Mouse (Mus musculus) left cerebral cortex, adult 2 months (tissue): Measurements from ENCODE around the gene Pkib. TPM values are rescaled to one million over a fixed set of nuclear protein-coding genes. Genes with fewer than 3 reads are reported as not detected.
A peak's percentile ranks its signal among the peaks of the same experiment; 100 is the strongest.

Experiments
- DNase-seq, 2 experiments: peaks; one replicate each; pipeline ENCODE4 v3.0.0; 2021 to 2022; ENCODE audit warnings: low spot score in 2 of 2, mixed read lengths in 1 of 2; ENCODE audit errors: extremely low spot score in 1 of 2
- H3K27ac ChIP-seq: fragments of 200-600 bp; 2 replicates; pipeline ENCODE4 v1.8.1; 2022
- H3K4me3 ChIP-seq: fragments of 200-600 bp; 2 replicates; pipeline ENCODE4 v1.8.1; 2022
- CTCF ChIP-seq: fragments of 200-600 bp; IDR thresholded peaks from 2 replicates; pipeline ENCODE4 v1.8.1; 2022; ENCODE audit warnings: antibody characterized with exemption, mild to moderate bottlenecking, moderate library complexity
- intact Hi-C: fragments of 180-260 bp; cut with DNase I; formaldehyde crosslinking; loops from one replicate; pipeline ENCODE4 v1.15.1; 2025
- long read RNA-seq, 2 experiments: library from polyadenylated mRNA; stranded (forward); transcript quantifications; one replicate each; pipeline ENCODE4 v2.0.0; 2021; ENCODE audit warnings: borderline mapping rate in 2 of 2
- total RNA-seq, 2 experiments: library from RNA; stranded (reverse); gene quantifications; 2 replicates each; pipeline ENCODE4 v1.2.3; 2021

Gene Pkib
- 10 to 100 TPM; 14.4 to 21.6 TPM for total RNA-seq
- long read RNA-seq, experiment 1, full-length matches to known transcripts, result 11 of 12 reads
- long read RNA-seq, experiment 1, partial matches to known transcripts, result 0 of 12 reads
- long read RNA-seq, experiment 1, other reads (novel, unspliced or antisense), result 1 of 12 reads
- long read RNA-seq, experiment 2, full-length matches to known transcripts, result 9 of 10 reads
- long read RNA-seq, experiment 2, partial matches to known transcripts, result 1 of 10 reads
- long read RNA-seq, experiment 2, other reads (novel, unspliced or antisense), result 0 of 10 reads

DNA sequence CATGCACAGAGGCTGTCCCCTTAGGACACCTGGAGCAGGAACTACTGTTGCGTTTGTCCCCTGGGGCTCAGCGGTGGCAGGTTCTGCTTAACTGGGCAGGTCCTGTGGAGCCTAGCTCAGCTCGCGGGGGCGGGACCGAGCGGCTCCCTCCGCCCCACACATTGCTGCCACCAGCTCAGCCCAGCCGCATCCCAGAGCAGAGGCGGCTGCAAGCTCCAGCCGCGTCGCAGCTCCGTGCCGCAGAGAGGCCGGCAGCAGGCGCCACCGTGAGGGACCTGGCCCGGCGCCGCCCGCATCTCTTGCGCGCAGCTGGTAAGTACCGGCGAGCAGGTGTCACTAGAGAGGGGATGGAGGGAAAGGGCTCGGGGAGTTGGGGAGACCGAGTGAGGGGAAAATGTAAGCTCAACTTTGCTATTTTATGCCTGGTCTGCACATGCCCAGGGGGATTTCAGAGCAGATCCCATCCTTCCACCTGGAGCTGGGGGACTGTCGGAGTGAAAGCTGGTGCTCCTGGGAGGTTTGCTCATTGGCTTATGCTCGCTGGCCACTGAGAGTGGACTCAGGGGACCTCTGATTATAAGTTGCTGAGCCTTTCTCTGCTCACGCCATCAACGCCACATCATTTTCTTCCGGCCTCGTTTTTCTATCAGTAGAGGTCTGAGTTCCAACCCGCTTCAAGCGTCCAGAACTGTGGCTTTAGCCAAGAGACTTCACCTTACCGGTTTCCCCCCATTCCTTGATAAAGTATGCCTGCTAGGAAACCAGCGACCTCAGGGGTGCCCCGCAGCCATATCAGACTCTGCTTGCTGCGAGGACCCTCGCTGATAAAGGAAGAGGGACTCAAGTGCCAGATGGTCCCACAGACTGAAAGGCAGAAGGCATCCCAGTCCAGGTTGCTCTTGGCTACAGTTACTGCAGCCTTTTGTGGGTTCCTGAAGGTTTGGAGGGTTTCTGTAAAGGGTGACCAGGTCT is at the start of gene Pkib:
TSS of gene Pkib (plus strand) at position 86 of the 972 bp plus-strand sequence.
- Histone ChIP-seq H3K4me3 (peak within 1 kb of the TSS; percentile 58), H3K27ac (peak within 1 kb of the TSS; percentile 78)
- TF ChIP-seq CTCF, result no peak; the same call in 1 of the 2 replicates
- intact Hi-C loops, result loop anchor here (5.0 kb wide), 1 partner anchor 100 kb away; the partner anchor contains the start of gene Serinc1
- peak; percentile 75 to 76 for DNase-seq

DNA sequence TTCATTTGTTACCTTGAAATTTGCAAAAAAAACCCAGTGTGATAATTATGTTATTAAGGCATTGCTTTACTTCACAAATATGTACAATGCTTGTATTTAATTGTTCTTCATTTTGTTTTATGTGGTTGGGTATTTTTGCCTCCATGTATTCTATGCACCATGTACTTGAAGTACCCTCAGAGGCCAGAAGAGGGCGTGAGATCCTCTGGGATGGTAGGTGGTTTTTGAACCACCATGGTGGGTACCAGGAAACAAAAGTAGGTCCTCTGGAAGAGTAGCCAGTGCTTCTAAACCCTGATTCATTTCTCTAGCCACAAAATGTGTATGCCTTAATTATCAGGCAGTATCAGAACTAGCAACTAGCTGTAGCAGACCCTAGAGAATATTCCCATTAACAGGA is 47.9 kb upstream of the Pkib start:
- Histone ChIP-seq H3K27ac (no peak overlapping the region), H3K4me3 (no peak overlapping the region)
- TF ChIP-seq CTCF, result peak; percentile 5; the same call in 1 of the 2 replicates
- DNase-seq, result no peak
- intact Hi-C loops, result no loop called here

DNA sequence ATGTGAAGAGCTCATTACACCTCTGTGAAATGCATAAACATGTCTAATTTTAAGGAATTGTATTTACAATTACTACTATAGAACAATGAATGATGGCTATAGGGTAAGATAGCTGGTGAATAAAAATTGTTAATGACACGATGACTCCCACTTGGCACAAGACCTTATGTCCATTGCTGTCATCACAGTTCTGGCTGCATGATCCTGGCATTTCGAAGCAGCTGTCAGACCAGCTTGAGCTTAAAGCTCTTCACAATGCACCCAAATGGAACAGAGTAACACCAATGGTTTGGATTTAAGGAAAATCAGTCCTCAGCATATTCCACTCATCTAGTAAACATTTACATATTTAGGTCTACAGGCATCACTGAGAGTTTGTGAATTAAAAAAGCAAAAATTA is 37.5 kb upstream of the Pkib start:
- DNase-seq, result no peak
- intact Hi-C loops, result no loop called here
- TF ChIP-seq CTCF, result no peak
- Histone ChIP-seq H3K27ac (no peak overlapping the region), H3K4me3 (no peak overlapping the region)

DNA sequence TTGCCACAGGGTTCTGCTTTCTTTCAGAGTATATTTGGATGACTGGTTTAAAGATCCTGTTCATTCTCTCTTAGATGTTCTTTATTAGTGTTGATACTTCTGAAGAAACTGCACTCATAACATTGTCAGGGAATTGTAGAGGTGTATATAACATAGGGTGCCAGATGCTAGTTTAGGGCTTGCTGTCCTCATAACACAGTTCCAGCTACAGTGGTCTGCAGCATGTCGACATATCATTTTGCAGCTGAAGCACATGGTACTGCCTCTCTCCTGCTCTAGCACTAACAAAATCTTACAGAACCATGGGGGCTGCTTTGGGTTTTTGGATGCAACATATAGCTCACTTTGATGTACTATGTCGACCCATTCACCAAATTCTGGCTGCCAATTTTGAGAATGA is 34.6 kb upstream of the Pkib start:
- intact Hi-C loops, result no loop called here
- Histone ChIP-seq H3K4me3 (no peak overlapping the region), H3K27ac (no peak overlapping the region)
- TF ChIP-seq CTCF, result no peak
- no peak for DNase-seq

DNA sequence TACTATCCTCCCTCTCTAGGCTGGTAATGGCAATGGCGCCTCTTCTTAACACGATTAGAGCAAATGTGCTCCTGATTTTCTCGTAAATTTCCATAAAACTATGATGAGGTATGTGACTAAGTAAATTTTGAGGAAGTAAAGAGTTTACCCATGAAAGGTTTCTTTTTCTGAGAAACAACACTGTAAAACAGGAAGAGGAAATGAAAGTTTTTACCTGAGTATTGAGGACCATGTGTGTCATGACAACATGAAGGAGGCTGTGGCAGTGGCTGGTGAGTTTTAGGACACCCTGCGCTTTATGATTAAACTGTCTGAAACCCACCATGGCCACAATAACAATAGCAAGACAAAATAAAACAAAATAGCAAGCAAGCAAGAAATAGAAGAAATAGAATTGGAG is 28.8 kb upstream of the Pkib start:
- no peak for DNase-seq
- no peak for TF ChIP-seq CTCF
- Histone ChIP-seq H3K4me3 (no peak overlapping the region), H3K27ac (no peak overlapping the region)
- intact Hi-C loops, result no loop called here

DNA sequence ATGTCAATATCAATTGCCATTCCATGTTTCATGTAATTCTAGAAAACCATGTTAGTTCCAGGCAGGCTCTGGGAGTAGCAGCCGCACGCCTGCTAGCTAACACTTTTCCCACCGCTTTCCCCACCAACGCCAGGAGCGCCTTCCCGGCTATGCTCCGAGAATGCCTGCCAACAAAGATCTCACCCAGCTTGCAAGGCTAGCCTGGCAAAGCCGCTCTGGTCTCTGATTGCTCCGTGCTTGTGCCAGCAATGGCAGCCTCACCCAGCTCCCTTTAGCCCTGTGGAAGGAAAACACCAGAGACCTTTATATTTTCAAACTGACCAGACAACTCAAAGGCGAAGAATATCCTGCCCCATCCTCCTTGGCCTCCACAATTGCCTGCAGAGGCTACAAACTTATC is 8.5 kb upstream of the Pkib start:
- TF ChIP-seq CTCF, result no peak

DNA sequence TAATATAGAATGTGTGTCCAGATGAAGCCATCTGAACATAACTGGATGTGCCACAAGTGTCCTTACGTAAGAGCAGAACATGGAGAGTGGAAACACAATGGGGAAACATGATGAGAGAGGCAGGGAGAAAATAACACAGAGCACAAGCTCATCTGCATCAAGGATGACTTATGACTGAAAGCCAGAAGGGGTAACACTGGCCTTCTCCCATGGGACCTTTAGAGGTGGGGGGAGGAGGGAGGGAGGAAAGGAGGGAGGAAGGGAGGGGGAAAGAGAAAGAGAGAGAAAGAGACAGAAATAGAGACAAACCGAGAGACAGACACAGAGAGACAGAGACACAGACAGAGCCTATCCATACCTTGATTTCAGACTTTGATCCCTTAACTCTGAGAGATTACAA is 4.0 kb upstream of the Pkib start:
- intact Hi-C loops, result no loop called here
- DNase-seq, result no peak
- TF ChIP-seq CTCF, result no peak
- Histone ChIP-seq H3K4me3 (no peak overlapping the region), H3K27ac (no peak overlapping the region)

More for the DNA sequence above, 8.5 kb upstream of the Pkib start:
- intact Hi-C loops, result no loop called here
- no peak for DNase-seq
- Histone ChIP-seq H3K4me3 (no peak overlapping the region), H3K27ac (no peak overlapping the region)

DNA sequence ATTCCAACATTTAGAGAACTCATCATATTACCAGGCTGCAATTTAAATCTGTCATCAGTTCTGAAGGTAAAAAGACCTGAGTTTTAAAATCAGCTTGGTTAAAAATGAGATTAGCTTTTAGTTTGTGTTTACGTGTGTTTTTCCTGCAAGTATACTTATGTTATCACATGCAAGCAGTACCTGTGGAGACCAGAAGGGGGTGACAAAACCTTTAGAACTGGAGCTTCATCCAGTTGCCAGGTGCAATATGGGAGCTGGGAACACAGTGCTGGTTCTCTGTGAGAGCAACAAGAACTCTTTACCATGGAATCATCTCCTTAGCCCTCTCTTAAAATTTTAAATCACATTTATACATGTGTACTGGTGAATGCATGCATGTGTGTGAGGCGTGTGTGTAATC is 1.2 kb upstream of the Pkib start:
- Histone ChIP-seq H3K27ac (no peak overlapping the region), H3K4me3 (no peak overlapping the region)
- TF ChIP-seq CTCF, result peak; percentile 22
- DNase-seq, result no peak
- intact Hi-C loops, result loop anchor here (5.0 kb wide), 1 partner anchor 98 kb away; the partner anchor contains the start of gene Serinc1

DNA sequence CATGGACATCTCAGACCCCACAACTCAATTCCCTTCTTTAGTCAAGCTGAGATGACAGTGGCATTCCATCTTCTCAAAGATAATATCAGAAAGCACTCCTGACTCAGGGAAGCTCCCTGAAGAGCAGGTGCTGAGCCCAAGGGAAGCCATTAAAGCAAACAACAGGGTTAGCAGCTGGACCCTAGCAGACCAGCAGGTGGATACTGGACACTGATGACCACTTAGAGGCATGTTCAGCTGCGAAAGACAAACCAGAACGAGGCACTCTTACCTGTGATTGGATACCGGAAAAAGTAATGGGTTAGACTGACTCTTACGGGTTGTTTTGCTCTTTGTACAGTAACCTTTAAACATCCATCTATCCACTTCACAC is 1.1 kb downstream of the Pkib start:
- Histone ChIP-seq H3K4me3 (peak overlapping the region; percentile 58), H3K27ac (no peak overlapping the region)
- TF ChIP-seq CTCF, result no peak
- DNase-seq, result no peak
- intact Hi-C loops, result loop anchor here (5.0 kb wide), 1 partner anchor 101 kb away; the partner anchor contains the start of gene Serinc1

DNA sequence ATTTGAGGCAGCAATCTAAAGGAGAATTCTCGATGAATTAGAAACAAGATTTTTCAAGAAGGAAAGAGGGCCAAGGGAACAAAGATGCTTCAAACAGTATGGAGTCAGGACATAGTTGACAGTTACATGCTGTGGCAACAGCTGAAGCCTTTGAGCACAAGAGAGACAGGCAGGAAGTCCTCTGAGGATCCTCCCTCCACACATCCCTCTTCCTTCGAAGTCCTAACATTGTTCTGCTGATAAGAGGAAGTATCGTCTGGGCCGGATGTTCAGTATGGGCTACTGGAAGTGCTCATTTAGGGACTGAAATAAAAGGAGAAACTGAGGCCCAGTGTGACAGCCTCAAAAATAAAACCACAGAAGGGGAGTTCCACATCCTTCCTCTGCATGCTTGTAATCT is 5.2 kb downstream of the Pkib start:
- no peak for TF ChIP-seq CTCF
- DNase-seq, result no peak

DNA sequence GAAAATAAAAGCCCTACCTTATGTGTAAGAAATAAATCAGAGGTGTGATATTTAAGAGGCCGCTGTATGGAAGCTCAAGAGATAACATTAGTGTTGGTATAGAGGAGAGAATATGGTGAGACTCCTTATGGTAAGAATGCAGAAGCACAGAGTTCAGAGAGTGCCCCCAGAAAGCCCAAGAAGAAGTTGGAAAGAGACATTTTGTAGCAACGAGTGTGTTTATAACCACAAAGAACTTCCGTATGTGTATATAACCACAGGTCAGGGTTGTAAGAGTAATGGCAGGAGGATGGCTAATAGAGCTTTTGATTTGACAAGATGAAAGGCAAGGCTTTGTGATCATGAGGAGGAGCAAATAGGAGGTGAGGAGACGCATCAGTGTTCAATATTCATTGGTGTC is 6.5 kb downstream of the Pkib start:
- DNase-seq, result no peak
- intact Hi-C loops, result no loop called here
- TF ChIP-seq CTCF, result no peak
- Histone ChIP-seq H3K4me3 (no peak overlapping the region), H3K27ac (no peak overlapping the region)

More for the DNA sequence above, 5.2 kb downstream of the Pkib start:
- intact Hi-C loops, result no loop called here
- no peak overlapping the region for H3K27ac ChIP-seq
- H3K4me3 ChIP-seq, result no peak overlapping the region

DNA sequence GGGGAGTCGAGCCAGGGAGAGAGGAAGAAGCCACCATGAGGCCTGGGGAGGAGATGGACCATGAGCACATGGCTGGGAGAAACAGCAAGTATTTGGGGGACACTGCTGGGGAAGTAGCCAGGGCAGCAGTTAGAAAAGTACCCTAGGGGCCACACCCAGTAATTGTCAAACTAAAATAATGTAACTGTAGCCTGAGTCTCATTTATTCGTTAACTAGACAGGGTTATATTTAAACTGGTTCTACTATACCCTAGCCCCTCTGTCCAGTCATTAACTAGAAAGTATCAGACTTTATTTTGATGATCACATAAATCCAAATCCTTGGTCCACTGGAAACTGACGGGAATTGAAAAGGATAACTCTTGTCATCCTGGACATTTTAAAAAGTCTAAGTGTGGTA is 7.8 kb downstream of the Pkib start:
- Histone ChIP-seq H3K4me3 (no peak overlapping the region), H3K27ac (no peak overlapping the region)
- TF ChIP-seq CTCF, result no peak
- intact Hi-C loops, result no loop called here
- no peak for DNase-seq
